17 mouse cellular contexts compared by ENCODE assay signal in the genomic region with DNA sequence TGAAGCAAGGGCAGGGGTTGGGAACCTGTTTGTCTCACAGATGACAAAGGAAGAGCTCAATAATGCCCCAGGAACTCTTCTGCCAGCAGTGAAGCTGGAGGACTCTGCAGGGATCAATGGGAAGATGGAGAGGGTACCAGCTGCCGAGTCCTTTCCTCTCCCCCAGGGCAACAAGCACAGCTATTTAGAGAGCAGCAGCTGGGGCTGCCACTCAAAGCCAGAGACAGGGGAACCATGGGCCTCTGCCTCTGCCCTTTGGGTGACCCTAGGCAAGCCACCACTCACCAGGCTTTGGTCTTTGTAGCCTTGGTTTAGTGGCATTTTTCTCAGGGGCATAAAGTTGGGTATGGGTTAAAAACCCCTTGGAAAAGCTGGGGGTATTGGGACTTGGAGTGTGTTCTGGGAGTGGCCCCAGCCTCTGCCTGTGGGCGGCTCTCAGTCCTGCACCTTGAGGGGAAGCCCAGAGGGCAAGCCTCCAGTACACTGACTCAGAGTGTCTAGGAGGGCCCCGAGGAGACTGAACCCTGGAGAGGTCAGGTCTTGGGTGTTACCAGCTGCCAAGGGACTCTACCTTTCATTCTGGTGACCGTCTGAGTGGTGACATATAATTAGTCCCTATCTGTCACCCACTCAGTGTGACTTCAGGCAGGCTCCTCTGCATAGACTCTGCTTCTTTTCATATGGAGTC. TPM values are rescaled to one million over a fixed set of nuclear protein-coding genes. Genes with fewer than 3 reads are reported as not detected.
DNase-seq lines count a peak whose midpoint lies in the region; ATAC-seq lines count a peak whose summit lies in the region.
"Had no signal": no experiment of that assay in that cellular context is flagged by ENCODE, and none has a peak within 500 bp of the region (broad histone marks: within the 10 kb centered on the region; RNA-seq: fewer than 3 reads in every experiment).

No protein-coding gene starts in this region.

- peak overlapping the region; percentile 24; the same call in 1 of the 2 replicates for H3K27ac ChIP-seq in hindbrain, embryonic 11.5 days (ENCODE audit: low read depth, low read length)
- no peak overlapping the region for H3K27ac ChIP-seq in hindbrain, embryonic 13.5 days
- peak overlapping the region; percentile 86 for H3K27ac ChIP-seq in brown adipose tissue, adult 24 weeks (replicated peaks; ENCODE audit: low read depth, low read length)
- H3K27ac ChIP-seq in kidney, embryonic 16.5 days (ENCODE audit: low read length) = no peak overlapping the region
- H3K27ac ChIP-seq: forebrain, embryonic 10.5 days; left cerebral cortex, adult 2 months; limb, embryonic 15.5 days had no signal

- H3K4me3 ChIP-seq in hindbrain, embryonic 11.5 days (ENCODE audit: low read depth, low read length) = no peak overlapping the region
- no peak overlapping the region for H3K4me3 ChIP-seq in hindbrain, embryonic 13.5 days
- H3K4me3 ChIP-seq in brown adipose tissue, adult 24 weeks (ENCODE audit: insufficient read depth, low read depth, low read length) = peak overlapping the region; percentile 19; the same call in 1 of the 2 replicates
- H3K4me3 ChIP-seq in kidney, embryonic 16.5 days (ENCODE audit: low read length) = no peak overlapping the region
- H3K4me3 ChIP-seq: forebrain, embryonic 10.5 days; left cerebral cortex, adult 2 months; limb, embryonic 15.5 days had no signal

- peak; percentile 33 for DNase-seq in hindbrain, embryonic 11.5 days (ENCODE audit: low spot score)
- DNase-seq in gastrocnemius, adult 8-10 months (ENCODE audit: low spot score in 2 of 2) = peak; percentile 41 to 72
- DNase-seq in retina, embryonic 14.5 days (ENCODE audit: low spot score) = peak; percentile 40
- DNase-seq in adrenal gland, postnatal 36 days = no peak
- no peak for DNase-seq in kidney, adult 9 months
- DNase-seq: B cell, adult 2 months; cerebellum, adult 2 months; liver, postnatal 0 days; lung, postnatal 4 days; thymus, postnatal 4 days had no signal

- 54% methylated on average over 4 of the region's 4 CpGs for WGBS in hindbrain, embryonic 11.5 days
- WGBS in hindbrain, embryonic 13.5 days = 46% methylated on average over 4 of the region's 4 CpGs
- WGBS in kidney, embryonic 16.5 days = 73% methylated on average over 4 of the region's 4 CpGs

- H3K4me1 ChIP-seq in hindbrain, embryonic 11.5 days (replicated peaks; ENCODE audit: control insufficient read depth, insufficient read depth, low read length) = peaks cover 2% of the 10 kb centered on the region; the same call in 1 of the 2 replicates
- peaks cover 39% of the 10 kb centered on the region for H3K4me1 ChIP-seq in hindbrain, embryonic 13.5 days (replicated peaks)
- peaks cover 8% of the 10 kb centered on the region for H3K4me1 ChIP-seq in brown adipose tissue, adult 24 weeks (ENCODE audit: control insufficient read depth, insufficient read depth, insufficient read length, low read length)
- H3K4me1 ChIP-seq in kidney, embryonic 16.5 days (ENCODE audit: insufficient read depth, low read length) = no peaks in the 10 kb centered on the region

- no peaks in the 10 kb centered on the region for H3K36me3 ChIP-seq in hindbrain, embryonic 11.5 days (ENCODE audit: control insufficient read depth, insufficient read depth, low read length)
- peaks cover 54% of the 10 kb centered on the region for H3K36me3 ChIP-seq in hindbrain, embryonic 13.5 days
- no peaks in the 10 kb centered on the region for H3K36me3 ChIP-seq in kidney, embryonic 16.5 days (ENCODE audit: insufficient read depth, low read length)
- H3K36me3 ChIP-seq: G1E had no signal

- no peak for ATAC-seq in hindbrain, embryonic 11.5 days (ENCODE audit: low FRiP score)
- ATAC-seq in hindbrain, embryonic 13.5 days (ENCODE audit: low FRiP score) = no peak
- no peak for ATAC-seq in kidney, embryonic 16.5 days (ENCODE audit: low FRiP score, low TSS enrichment)
- ATAC-seq: liver, postnatal 0 days had no signal

- H3K9ac ChIP-seq in hindbrain, embryonic 11.5 days (ENCODE audit: low read depth, low read length) = no peak overlapping the region
- no peak overlapping the region for H3K9ac ChIP-seq in hindbrain, embryonic 13.5 days
- H3K9ac ChIP-seq in kidney, embryonic 16.5 days (replicated peaks; ENCODE audit: low read length) = no peak overlapping the region
- H3K9ac ChIP-seq: limb, embryonic 15.5 days; liver, postnatal 0 days had no signal

- no peaks in the 10 kb centered on the region for H3K9me3 ChIP-seq in hindbrain, embryonic 11.5 days (ENCODE audit: control insufficient read depth, low read length)
- H3K9me3 ChIP-seq in hindbrain, embryonic 13.5 days = no peaks in the 10 kb centered on the region
- no peaks in the 10 kb centered on the region for H3K9me3 ChIP-seq in kidney, embryonic 16.5 days (ENCODE audit: low read length)
- H3K9me3 ChIP-seq: forebrain, embryonic 10.5 days; G1E; limb, embryonic 15.5 days had no signal

- no peak overlapping the region for H3K4me2 ChIP-seq in hindbrain, embryonic 11.5 days (replicated peaks; ENCODE audit: low read depth, low read length)
- no peak overlapping the region for H3K4me2 ChIP-seq in hindbrain, embryonic 13.5 days
- no peak overlapping the region for H3K4me2 ChIP-seq in kidney, embryonic 16.5 days (replicated peaks; ENCODE audit: low read depth, low read length)
- H3K4me2 ChIP-seq: limb, embryonic 15.5 days had no signal

- H3K27me3 ChIP-seq in hindbrain, embryonic 11.5 days (ENCODE audit: control insufficient read depth, insufficient read depth, low read length) = no peaks in the 10 kb centered on the region
- peaks cover 17% of the 10 kb centered on the region for H3K27me3 ChIP-seq in hindbrain, embryonic 13.5 days
- H3K27me3 ChIP-seq in kidney, embryonic 16.5 days (ENCODE audit: insufficient read depth, low read length) = no peaks in the 10 kb centered on the region

RNA-seq across cellular contexts. Expression of a gene that starts 15.9 kb away (rescaled TPM):
- 9.9 and 11.2 TPM in 2 replicates for polyA plus RNA-seq in hindbrain, embryonic 11.5 days (2014; fragmentation: Nextera tagmentation; extraction: Ambion mirVana)
- polyA plus RNA-seq in hindbrain, embryonic 13.5 days (2015; fragmentation: Nextera tagmentation; extraction: Ambion mirVana) = 22.2 and 25.5 TPM in 2 replicates
- 67.4 and 106 TPM in 2 replicates for polyA plus RNA-seq in brown adipose tissue, adult 24 weeks (2012; ENCODE audit: insufficient read depth, insufficient read length, missing spikeins)
- total RNA-seq in gastrocnemius, adult 8-10 months (2022) = 1 to 10 TPM; 2.1 to 2.8 (median 2.5) TPM
- total RNA-seq in adrenal gland, postnatal 36 days (2021) = 10 to 100 TPM; 19.7 to 21.0 TPM
- 5.0 and 5.3 TPM in 2 replicates for polyA plus RNA-seq in kidney, embryonic 16.5 days (2015; fragmentation: Nextera tagmentation; extraction: Ambion mirVana)
- polyA plus RNA-seq: G1E had no signal

RNA-seq across cellular contexts. Expression of a gene that starts 31.7 kb away (rescaled TPM):
- polyA plus RNA-seq in hindbrain, embryonic 11.5 days (2014; fragmentation: Nextera tagmentation; extraction: Ambion mirVana) = 86.1 and 87.6 TPM in 2 replicates
- 66.5 and 67.9 TPM in 2 replicates for polyA plus RNA-seq in hindbrain, embryonic 13.5 days (2015; fragmentation: Nextera tagmentation; extraction: Ambion mirVana)
- polyA plus RNA-seq in brown adipose tissue, adult 24 weeks (2012; ENCODE audit: insufficient read depth, insufficient read length, missing spikeins) = 38.5 and 40.6 TPM in 2 replicates
- total RNA-seq in gastrocnemius, adult 8-10 months (2022) = 10 to 100 TPM; 17.0 to 18.9 (median 17.6) TPM
- 10 to 100 TPM; 36.2 to 46.0 TPM for total RNA-seq in adrenal gland, postnatal 36 days (2021)
- polyA plus RNA-seq in kidney, embryonic 16.5 days (2015; fragmentation: Nextera tagmentation; extraction: Ambion mirVana) = 47.1 and 52.0 TPM in 2 replicates

RNA-seq across cellular contexts. Expression of a gene that starts 60.0 kb away (rescaled TPM):
- 8.2 and 8.3 TPM in 2 replicates for polyA plus RNA-seq in hindbrain, embryonic 11.5 days (2014; fragmentation: Nextera tagmentation; extraction: Ambion mirVana)
- polyA plus RNA-seq in hindbrain, embryonic 13.5 days (2015; fragmentation: Nextera tagmentation; extraction: Ambion mirVana) = 33.5 and 34.0 TPM in 2 replicates
- 0.52 and 1.7 TPM in 2 replicates for polyA plus RNA-seq in brown adipose tissue, adult 24 weeks (2012; ENCODE audit: insufficient read depth, insufficient read length, missing spikeins)
- 1 to 10 TPM in 1 of 4 experiments, under 1 TPM in 3; 0.32 to 1.0 (median 0.45) TPM for total RNA-seq in gastrocnemius, adult 8-10 months (2022)
- total RNA-seq in adrenal gland, postnatal 36 days (2021) = 1 to 10 TPM; 2.8 to 3.0 TPM
- polyA plus RNA-seq in kidney, embryonic 16.5 days (2015; fragmentation: Nextera tagmentation; extraction: Ambion mirVana) = 6.1 and 6.6 TPM in 2 replicates

Comparison
In these comparisons a context has a peak if more than half of its experiments do, and no peak if none do; other contexts are left out.
1. H3K27ac ChIP-seq: peak in hindbrain, embryonic 11.5 days (single experiment) and brown adipose tissue, adult 24 weeks (single experiment); none in hindbrain, embryonic 13.5 days (single experiment) and kidney, embryonic 16.5 days (single experiment).
2. DNase-seq: peak in hindbrain, embryonic 11.5 days (single experiment), gastrocnemius, adult 8-10 months (2 of 2) and retina, embryonic 14.5 days (single experiment); none in adrenal gland, postnatal 36 days (0 of 2) and kidney, adult 9 months (single experiment).